Mouse (Mus musculus): Measurements from ENCODE around the gene Rpa3.

DNA sequence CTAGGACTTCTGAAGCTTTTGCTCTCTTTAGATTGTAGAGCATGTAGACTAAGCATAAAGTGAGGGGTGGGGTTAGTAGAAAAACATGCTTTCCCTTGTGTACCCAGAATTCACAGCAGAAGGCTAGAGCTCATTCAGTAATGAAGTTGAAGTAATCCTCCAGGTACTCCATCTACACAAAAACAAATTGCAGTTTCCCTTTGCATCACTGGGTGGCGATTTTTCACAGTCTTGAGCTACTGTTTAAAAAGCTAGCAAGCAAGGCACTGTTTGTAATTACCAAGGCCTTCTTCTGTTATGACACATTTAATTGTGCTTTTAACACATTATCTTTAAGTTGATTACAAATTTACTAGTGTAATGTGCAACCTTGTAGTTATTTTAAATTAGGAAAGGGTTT lies 16.1 kb upstream of the Rpa3 start:
- no peak for TF ChIP-seq EP300 (IDR thresholded peaks at IDR 0.05)
- peak; percentile 76 for TF ChIP-seq CTCF (IDR thresholded peaks at IDR 0.05)
